Comparison of ENCODE assay signal across 11 mouse cellular contexts in genomic region chr2:130575873-130576272, GRCm38 (mm10). TPM values are rescaled to one million over a fixed set of nuclear protein-coding genes. Genes with fewer than 3 reads are reported as not detected.
A peak's percentile ranks its signal among the peaks of the same experiment; 100 is the strongest.
DNase-seq lines count a peak whose midpoint lies in the region; ATAC-seq and TF ChIP-seq lines count a peak whose summit lies in the region.
"Had no signal": no experiment of that assay in that cellular context is flagged by ENCODE, and none has a peak within 500 bp of the region (broad histone marks: within the 10 kb centered on the region; RNA-seq: fewer than 3 reads in every experiment).

Gene Oxt, plus strand, starts transcription at chr2:130576173.

- H3K9me3 ChIP-seq in heart, embryonic 15.5 days (replicated peaks): no peaks in the 10 kb centered on the region
- no peaks in the 10 kb centered on the region for H3K9me3 ChIP-seq in embryonic facial prominence, embryonic 11.5 days (replicated peaks; ENCODE audit: control insufficient read depth, low read length)
- no peaks in the 10 kb centered on the region for H3K9me3 ChIP-seq in hindbrain, postnatal 0 days (ENCODE audit: low read length)
- no peaks in the 10 kb centered on the region for H3K9me3 ChIP-seq in midbrain, embryonic 14.5 days (ENCODE audit: control insufficient read depth, low read length)

- no peak for TF ChIP-seq CTCF in hindbrain, postnatal 0 days (IDR thresholded peaks at IDR 0.05; ENCODE audit: low read depth)

- no peak for DNase-seq in heart, postnatal 4 days
- no peak for DNase-seq in embryonic facial prominence, embryonic 11.5 days (ENCODE audit: low spot score)
- DNase-seq in hindbrain, postnatal 0 days (ENCODE audit: low spot score): no peak
- no peak for DNase-seq in midbrain, embryonic 14.5 days
- DNase-seq in layer of hippocampus, adult 9-10 months (ENCODE audit: low spot score): no peak
- no peak for DNase-seq in embryo, embryonic 10 days (ENCODE audit: low spot score)
- DNase-seq: lung, adult 18-20 months; right cerebral cortex, postnatal 14 days had no signal

- no peak within 1 kb of the TSS for H3K27ac ChIP-seq in heart, embryonic 15.5 days
- no peak within 1 kb of the TSS for H3K27ac ChIP-seq in embryonic facial prominence, embryonic 11.5 days (replicated peaks; ENCODE audit: low read depth, low read length)
- no peak within 1 kb of the TSS for H3K27ac ChIP-seq in hindbrain, postnatal 0 days
- H3K27ac ChIP-seq in midbrain, embryonic 14.5 days (replicated peaks; ENCODE audit: low read depth, low read length): no peak within 1 kb of the TSS

- H3K4me2 ChIP-seq in heart, embryonic 15.5 days: peak within 1 kb of the TSS; percentile 73
- H3K4me2 ChIP-seq in embryonic facial prominence, embryonic 11.5 days (ENCODE audit: low read depth, low read length): peak within 1 kb of the TSS; percentile 51
- H3K4me2 ChIP-seq in hindbrain, postnatal 0 days (ENCODE audit: low read depth, low read length): peak within 1 kb of the TSS; percentile 49
- H3K4me2 ChIP-seq in midbrain, embryonic 14.5 days (ENCODE audit: low read length): peak within 1 kb of the TSS; percentile 44

- WGBS in heart, embryonic 15.5 days: 52% methylated on average over 9 of the region's 9 CpGs
- 36% methylated on average over 9 of the region's 9 CpGs for WGBS in embryonic facial prominence, embryonic 11.5 days
- WGBS in hindbrain, postnatal 0 days: 45% methylated on average over 9 of the region's 9 CpGs
- WGBS in midbrain, embryonic 14.5 days: 44% methylated on average over 9 of the region's 9 CpGs

- H3K4me1 ChIP-seq in heart, embryonic 15.5 days (replicated peaks): peaks cover 35% of the 10 kb centered on the region
- peaks cover 6% of the 10 kb centered on the region; the same call in 1 of the 2 replicates for H3K4me1 ChIP-seq in embryonic facial prominence, embryonic 11.5 days (ENCODE audit: control insufficient read depth, insufficient read depth, low read length)
- peaks cover 11% of the 10 kb centered on the region for H3K4me1 ChIP-seq in hindbrain, postnatal 0 days (ENCODE audit: insufficient read depth, low read length)
- peaks cover 10% of the 10 kb centered on the region; the same call in 1 of the 2 replicates for H3K4me1 ChIP-seq in midbrain, embryonic 14.5 days (ENCODE audit: control insufficient read depth, insufficient read depth, low read length)

- H3K27me3 ChIP-seq in heart, embryonic 15.5 days: peaks cover 75% of the 10 kb centered on the region
- peaks cover 51% of the 10 kb centered on the region for H3K27me3 ChIP-seq in embryonic facial prominence, embryonic 11.5 days (ENCODE audit: control insufficient read depth, insufficient read depth, low read length)
- peaks cover 41% of the 10 kb centered on the region for H3K27me3 ChIP-seq in hindbrain, postnatal 0 days (ENCODE audit: insufficient read depth, low read length)
- H3K27me3 ChIP-seq in midbrain, embryonic 14.5 days (ENCODE audit: control insufficient read depth, insufficient read depth, low read length): peaks cover 59% of the 10 kb centered on the region

- H3K4me3 ChIP-seq in heart, embryonic 15.5 days: peak within 1 kb of the TSS; percentile 46
- H3K4me3 ChIP-seq in embryonic facial prominence, embryonic 11.5 days (ENCODE audit: low read depth, low read length): peak within 1 kb of the TSS; percentile 24
- peak within 1 kb of the TSS; percentile 19 for H3K4me3 ChIP-seq in hindbrain, postnatal 0 days (ENCODE audit: low read length)
- peak within 1 kb of the TSS; percentile 21 for H3K4me3 ChIP-seq in midbrain, embryonic 14.5 days (replicated peaks; ENCODE audit: low read depth, low read length)

- no peaks in the 10 kb centered on the region for H3K36me3 ChIP-seq in heart, embryonic 15.5 days
- no peaks in the 10 kb centered on the region for H3K36me3 ChIP-seq in embryonic facial prominence, embryonic 11.5 days (replicated peaks; ENCODE audit: control insufficient read depth, insufficient read depth, low read depth, low read length)
- no peaks in the 10 kb centered on the region for H3K36me3 ChIP-seq in hindbrain, postnatal 0 days (ENCODE audit: insufficient read depth, low read length)
- no peaks in the 10 kb centered on the region for H3K36me3 ChIP-seq in midbrain, embryonic 14.5 days (ENCODE audit: control insufficient read depth, insufficient read depth, low read length)

- no peak for ATAC-seq in heart, embryonic 15.5 days (replicated peaks; ENCODE audit: insufficient number of reproducible peaks, insufficient read depth, low FRiP score, low read depth)
- no peak for ATAC-seq in embryonic facial prominence, embryonic 11.5 days (replicated peaks; ENCODE audit: insufficient number of reproducible peaks, low FRiP score, low TSS enrichment, low read depth)
- no peak for ATAC-seq in hindbrain, postnatal 0 days
- no peak for ATAC-seq in midbrain, embryonic 14.5 days (ENCODE audit: low FRiP score, low TSS enrichment)
- ATAC-seq in erythroid progenitor cell, adult 5-6 weeks (replicated peaks; ENCODE audit: low FRiP score, poor library complexity, severe bottlenecking): no peak

- peak within 1 kb of the TSS; percentile 17; the same call in 1 of the 2 replicates for H3K9ac ChIP-seq in heart, embryonic 15.5 days
- no peak within 1 kb of the TSS; the same call in 1 of the 2 replicates for H3K9ac ChIP-seq in embryonic facial prominence, embryonic 11.5 days (replicated peaks; ENCODE audit: low read length)
- no peak within 1 kb of the TSS for H3K9ac ChIP-seq in hindbrain, postnatal 0 days (replicated peaks; ENCODE audit: low read length)
- peak within 1 kb of the TSS; percentile 12; the same call in 1 of the 2 replicates for H3K9ac ChIP-seq in midbrain, embryonic 14.5 days (replicated peaks; ENCODE audit: low read length)

RNA-seq across cellular contexts. Expression of gene Oxt, which starts in this region (rescaled TPM):
- polyA plus RNA-seq in heart, embryonic 15.5 days (2015; fragmentation: Nextera tagmentation; extraction: Ambion mirVana): not detected in 2 replicates
- total RNA-seq in heart, postnatal 4 days (2021): not detected
- polyA plus RNA-seq in embryonic facial prominence, embryonic 11.5 days (2014; fragmentation: Nextera tagmentation; extraction: Ambion mirVana): not detected in 2 replicates
- 4.9 TPM in 1 of 2 replicates, not detected in the other for total RNA-seq in hindbrain, postnatal 0 days (2014; rRNA removed)
- not detected in 2 replicates for polyA plus RNA-seq in hindbrain, postnatal 0 days (2015; fragmentation: Nextera tagmentation; extraction: Ambion mirVana)
- polyA plus RNA-seq in midbrain, embryonic 14.5 days (2014; fragmentation: Nextera tagmentation; extraction: Ambion mirVana): 0.59 TPM in 1 of 2 replicates, not detected in the other
- total RNA-seq in erythroid progenitor cell, adult 5-6 weeks (2015; ENCODE audit: low replicate concordance): not detected in 2 replicates
- total RNA-seq in erythroid progenitor cell, adult 5-6 weeks (2017; ENCODE audit: low replicate concordance): not detected in 2 replicates
- total RNA-seq: CH12.LX had no signal

Comparison
In these comparisons a context has a peak if more than half of its experiments do, and no peak if none do; other contexts are left out.
1. H3K9ac ChIP-seq: peak in heart, embryonic 15.5 days (single experiment) and midbrain, embryonic 14.5 days (single experiment); none in embryonic facial prominence, embryonic 11.5 days (single experiment) and hindbrain, postnatal 0 days (single experiment).
2. Peak in every context shown above with its lines, with median percentiles within 50 percentile points of each other: H3K4me2 ChIP-seq and H3K4me3 ChIP-seq.